Mouse (Mus musculus) spleen, postnatal 14 days (tissue): ENCODE data around the gene Cxcl14.

ENCODE experiments used
- DNase-seq, 2 experiments: peaks; one replicate each; pipeline ENCODE4 v3.0.0; 2021 to 2022; ENCODE audit warnings: low spot score in 2 of 2

Gene Cxcl14

DNA sequence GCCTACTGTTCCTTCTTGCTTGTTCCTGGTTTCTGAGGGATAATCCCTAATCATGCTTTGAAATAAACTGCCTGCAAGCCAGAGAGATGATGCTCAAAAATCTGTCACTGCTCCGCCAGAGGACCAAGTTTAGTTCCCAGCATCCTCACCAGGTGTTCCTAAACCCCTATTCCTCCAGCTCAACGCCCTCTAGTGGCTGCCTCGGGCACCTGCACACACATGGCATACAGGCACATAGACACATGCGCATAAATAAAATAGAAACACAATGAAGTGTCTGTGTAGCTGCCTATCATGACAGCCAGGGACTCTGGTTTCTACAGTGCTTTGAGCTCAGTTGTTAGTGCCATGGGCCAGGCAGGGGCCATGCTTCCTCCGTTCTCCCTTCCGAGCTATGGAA, 6.4 kb downstream of the Cxcl14 start:
- DNase-seq, result no peak

DNA sequence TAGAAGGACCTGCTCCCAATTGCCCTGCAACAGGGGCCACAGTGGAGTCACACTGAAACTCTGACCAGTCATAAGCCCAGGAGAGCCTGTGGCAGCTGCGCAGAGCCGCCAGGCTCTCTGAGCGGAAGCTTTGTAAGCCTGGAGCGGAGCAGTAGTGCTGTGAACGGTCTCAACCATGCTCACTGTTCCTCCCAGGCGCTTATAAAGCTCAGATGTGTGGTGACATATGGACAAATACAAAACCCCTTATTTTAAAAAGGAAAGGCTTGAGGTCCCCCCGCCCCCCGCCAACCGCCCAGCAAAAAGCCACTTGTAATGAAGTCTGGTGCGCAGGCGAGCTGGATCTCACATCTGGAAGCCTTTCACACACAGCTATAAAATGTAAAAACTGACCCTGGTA, 7.1 kb downstream of the Cxcl14 start:
- DNase-seq, result no peak

GRCm38 (mm10) chr13:56288601-56289000, 7.8 kb downstream of the Cxcl14 start:
- DNase-seq, result no peak

DNA sequence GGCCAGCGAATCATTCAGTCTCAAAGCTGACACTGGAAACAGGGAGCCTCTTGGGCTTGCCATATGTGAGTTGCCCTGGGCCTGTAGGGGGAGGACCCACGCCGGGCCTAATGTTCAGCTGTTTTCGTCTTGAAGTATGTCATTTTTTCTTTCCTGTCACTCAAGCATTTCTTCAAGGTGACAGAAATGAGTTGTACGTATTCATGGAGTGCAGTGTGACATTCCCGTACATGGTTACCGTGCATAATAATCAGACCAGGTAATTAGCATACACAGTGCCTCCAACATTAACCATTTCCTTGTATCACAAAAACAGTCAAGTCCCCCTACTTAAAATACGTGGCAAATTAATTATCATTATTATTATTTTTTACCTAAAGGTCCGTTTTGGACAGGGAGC, 9.3 kb downstream of the Cxcl14 start:
- no peak for DNase-seq

DNA sequence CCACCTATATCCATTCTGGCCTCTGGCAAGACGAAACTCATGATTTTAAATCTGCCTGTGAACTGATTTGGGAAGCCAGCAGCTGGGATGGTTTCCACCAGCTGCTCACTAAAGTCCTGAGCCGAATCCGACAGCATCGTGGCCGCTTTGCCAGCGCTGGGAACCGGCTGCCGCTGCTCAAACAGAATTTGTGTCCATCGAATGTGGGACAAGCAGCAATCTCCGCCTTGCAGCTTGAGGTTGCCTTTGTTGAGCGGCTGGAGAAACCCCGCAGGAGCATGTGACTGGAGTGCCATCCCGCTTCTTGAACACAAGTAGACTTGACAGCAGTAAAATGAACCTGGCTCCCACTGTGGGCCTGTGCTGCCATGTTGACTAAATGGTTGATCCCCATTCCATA, 13.0 kb downstream of the Cxcl14 start:
- no peak for DNase-seq

DNA sequence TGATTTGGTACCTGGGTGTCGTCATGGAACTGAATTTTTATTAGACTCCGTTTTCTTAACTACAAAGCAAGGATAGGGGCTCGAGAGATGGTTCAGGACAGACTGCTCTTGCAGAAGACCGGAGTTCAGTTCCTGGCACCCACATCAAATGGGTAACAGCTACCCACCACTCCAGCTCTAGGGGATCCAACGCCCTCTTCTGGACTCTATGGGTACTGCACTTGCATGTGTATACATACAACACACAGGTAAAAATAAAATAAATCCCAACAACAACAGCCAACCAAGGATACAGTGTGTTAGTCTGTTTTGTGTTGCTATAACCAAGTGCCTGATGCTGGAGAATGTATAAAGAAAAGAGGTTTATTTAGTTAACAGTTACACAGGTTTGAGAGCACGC, 16.0 kb downstream of the Cxcl14 start:
- DNase-seq, result no peak

GRCm38 (mm10) chr13:56279439-56279838, 16.9 kb downstream of the Cxcl14 start:
- peak in 1 of 2 experiments; percentile 45 for DNase-seq

- no peak for DNase-seq
Measured at GRCm38 (mm10) chr13:56275171-56275570, 21.2 kb downstream of the Cxcl14 start.

DNA sequence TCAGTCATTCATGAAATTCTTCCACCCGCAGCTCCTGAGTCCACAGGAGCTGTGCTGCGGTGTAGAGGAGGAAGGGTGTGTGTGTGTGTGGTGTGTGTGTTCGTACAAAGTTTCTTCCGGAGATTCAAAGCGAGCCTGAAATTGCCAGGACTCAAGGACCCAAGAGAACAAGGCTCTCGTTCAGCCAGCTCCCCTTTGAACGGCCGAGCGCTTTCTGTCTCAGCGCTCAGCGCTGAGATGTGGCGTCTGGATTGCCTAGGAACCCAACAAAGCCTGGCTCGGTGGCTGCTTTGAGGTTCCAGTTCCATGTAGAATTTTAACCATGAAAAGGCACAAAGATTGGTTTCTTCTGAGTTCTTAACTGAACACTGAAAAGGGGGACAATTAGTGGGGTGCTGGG, 26.2 kb downstream of the Cxcl14 start:
- DNase-seq, result no peak

DNA sequence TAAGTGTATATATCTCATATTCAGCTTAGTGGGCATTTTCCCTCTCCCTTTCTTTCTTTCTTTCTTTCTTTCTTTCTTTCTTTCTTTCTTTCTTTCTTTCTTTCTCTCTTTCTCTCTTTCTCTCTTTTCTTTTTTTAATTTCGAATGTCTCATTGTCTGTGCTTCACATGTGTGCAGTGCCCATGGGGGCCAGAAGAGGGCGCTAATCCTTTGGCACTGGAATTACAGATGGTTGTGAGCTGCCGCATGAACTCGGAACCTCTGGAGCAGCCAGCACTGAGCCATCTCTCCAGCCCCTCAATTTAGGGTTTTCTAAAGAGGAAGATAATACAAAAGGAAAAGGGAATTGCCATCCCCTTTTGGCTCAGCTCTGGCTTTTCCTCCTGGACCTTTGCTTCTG, 29.0 kb downstream of the Cxcl14 start:
- no peak for DNase-seq

DNA sequence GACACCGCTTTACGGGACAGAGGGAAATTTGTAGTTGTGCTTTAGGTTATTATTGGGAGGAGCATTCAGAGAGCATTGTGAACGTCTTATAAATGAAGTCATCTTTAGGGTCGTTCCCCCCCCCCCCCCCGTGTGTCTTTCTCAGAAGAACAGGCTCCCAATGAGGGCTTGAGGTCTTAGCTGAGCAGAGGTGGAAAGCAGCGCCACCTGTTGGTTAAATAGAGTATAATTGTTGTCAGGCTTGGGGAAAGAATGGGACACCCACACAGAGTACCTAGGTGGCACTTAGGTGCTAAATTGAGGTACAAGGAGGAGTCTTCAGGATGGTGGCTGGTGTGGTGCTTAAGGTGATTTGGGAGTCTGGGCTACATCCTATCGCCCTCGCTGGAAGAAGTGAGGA, 29.9 kb downstream of the Cxcl14 start:
- no peak for DNase-seq

- no peak for DNase-seq
Measured at GRCm38 (mm10) chr13:56265661-56266060, 30.7 kb downstream of the Cxcl14 start.

DNA sequence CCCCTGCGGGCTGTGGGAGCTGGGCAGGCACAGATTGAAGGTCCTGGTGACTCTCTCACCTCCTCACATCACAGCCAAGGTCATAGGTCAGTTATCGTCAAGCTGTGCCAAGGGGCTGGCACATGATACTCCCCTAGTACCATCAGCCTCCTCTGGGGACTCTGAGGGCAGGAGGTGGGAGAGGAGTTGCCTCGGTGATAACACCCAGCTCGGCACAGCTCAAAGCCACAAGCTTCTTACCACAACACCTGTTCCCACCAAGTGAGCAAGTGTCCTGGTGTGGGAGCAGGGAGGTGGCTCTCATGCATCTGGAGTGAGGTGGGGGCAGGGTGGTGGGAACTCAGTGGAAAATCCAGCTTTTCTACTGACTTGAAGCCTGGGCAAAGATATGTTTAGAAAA, 34.1 kb downstream of the Cxcl14 start:
- DNase-seq, result no peak

DNA sequence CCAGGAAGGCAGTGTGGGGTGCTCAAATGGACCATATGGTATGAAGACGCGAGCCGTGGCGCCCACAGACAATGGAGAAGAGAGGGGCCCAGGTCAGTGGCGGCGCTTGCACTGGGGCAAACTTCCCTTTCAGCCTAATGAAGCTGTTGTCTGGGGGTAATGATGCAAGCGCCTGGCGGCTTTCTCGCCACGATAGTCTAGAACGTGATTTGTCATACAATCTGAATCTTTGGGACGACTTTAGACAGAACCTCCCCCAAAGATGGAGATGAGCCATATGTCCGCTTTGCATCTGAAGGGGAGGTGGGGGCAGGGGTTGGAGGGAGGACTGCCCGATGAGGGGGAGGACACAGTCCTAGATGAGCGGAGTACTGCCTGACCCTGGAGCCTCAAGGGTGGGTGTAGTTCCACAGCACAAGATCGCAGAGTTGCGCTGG, 36.0 kb downstream of the Cxcl14 start:
- no peak for DNase-seq

- no peak for DNase-seq
Measured at GRCm38 (mm10) chr13:56259926-56260250, 36.5 kb downstream of the Cxcl14 start.

- no peak for DNase-seq
Measured at GRCm38 (mm10) chr13:56259021-56259925, 37.1 kb downstream of the Cxcl14 start.

DNA sequence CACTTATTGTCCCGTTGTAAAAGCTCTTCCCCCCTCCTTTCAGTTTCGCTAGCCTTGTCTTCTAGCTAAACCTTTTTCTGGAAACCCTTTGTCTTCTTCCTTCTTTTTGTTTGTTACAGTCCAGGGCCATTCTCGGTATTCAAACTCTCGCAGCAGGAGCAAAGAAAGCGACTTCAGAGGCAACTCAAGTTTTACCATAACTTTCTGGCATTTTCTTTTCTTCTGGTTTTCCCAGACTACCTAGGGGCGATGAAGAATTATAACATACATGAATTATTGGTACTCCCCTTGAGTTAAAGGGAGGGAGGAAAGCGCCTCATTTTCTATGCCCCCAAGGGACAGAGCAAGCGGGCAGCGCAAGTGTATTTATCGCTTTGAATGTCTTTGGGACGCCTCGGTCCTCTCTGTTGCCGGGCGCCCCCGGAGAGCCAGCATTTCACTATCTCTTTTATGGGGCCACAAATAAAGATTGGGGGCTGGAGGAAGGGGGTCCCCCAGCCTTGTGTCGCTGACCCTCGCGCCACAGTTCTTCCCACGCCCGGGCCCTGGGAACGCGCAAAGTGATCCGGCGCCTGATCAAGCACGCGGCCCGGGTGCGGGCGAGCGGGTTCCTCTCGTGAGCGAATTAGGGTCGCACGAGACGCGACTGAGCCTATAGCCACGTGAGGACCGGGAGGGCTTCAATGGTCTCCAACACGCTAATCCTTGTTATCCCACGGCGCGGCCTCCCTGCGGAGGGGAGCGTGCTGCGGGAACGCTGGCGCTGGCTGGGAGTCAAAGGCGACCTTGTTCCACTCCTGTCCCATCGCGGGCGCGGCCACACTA, 37.9 kb downstream of the Cxcl14 start:
- no peak for DNase-seq

DNA sequence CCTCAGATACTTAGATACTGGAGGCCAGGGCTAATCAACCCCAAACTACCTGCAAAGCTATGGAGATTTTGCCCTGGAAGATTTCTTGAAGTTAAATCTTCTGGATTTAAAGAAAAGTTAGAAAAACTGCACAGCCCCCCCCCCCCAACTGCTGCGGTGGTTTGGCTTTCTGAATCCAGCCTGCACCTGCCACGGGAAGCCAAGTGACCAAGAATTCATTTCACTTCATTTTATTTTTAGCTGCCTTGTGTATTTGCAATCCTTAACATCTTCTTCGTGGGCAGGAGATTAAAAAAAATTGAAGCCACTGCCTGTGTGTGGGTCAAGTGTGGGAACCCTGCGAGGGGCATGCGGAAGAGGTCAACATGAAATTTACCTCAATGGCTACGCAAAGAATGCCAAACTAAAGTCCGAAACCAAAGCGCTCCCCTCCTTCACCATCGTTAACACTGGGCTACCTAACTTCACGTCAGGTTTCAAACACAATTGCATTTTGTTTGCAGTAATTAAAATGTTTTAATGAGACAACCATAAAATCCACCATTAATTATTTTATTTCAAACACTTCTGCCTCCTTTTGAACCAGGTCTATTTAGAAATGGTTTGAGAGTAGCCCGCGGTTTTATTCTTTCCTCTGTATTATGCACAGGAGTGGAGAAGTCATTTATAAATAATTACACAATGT, 38.7 kb downstream of the Cxcl14 start:
- no peak for DNase-seq

GRCm38 (mm10) chr13:56256716-56257299, 39.5 kb downstream of the Cxcl14 start:
- DNase-seq, result no peak

- no peak for DNase-seq
Measured at GRCm38 (mm10) chr13:56253379-56253778, 43.0 kb downstream of the Cxcl14 start.

DNA sequence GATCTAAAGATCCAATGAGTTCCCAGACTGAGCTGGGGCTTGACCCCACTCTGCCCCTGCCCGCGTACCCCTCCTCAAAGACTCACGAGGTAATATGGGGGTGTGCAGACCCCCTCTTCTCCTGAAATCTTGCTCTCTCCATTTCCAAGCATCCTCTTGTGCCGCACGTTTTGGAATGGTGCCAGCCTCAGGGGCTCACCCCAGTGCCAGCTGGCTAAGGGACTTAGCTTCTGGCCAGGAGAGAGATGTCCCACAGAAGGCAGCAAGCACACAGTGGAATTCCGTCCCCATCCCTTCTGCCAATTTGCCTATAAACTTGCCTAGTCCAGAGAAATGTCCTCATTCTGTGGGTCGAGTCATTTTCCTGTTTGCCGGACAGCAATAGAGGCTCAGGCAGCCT, 43.6 kb downstream of the Cxcl14 start:
- no peak for DNase-seq
